9 mouse cellular contexts compared by ENCODE assay signal in the genomic region with DNA sequence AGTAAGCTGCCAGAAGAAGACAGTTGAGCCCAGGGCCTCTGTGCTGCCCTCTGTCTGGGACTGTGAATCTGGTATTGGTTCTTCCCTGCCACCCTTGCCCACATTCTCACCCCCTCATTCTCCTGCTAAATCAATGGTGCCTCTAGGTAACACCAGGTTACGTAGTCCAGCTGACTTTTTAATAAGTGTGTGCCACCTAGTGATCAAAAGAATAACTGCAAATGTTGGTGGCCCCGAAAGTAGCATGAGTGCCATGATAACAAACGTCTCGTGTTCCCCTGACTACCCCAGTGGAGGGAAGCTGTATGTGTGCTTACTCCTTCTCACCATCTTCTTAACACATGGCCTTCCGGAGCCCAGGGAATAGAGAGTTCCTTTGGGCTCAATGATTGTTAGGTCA.
A peak's percentile ranks its signal among the peaks of the same experiment; 100 is the strongest.
DNase-seq lines count a peak whose midpoint lies in the region; ATAC-seq lines count a peak whose summit lies in the region.
"Had no signal": no experiment of that assay in that cellular context is flagged by ENCODE, and none has a peak within 500 bp of the region (broad histone marks: within the 10 kb centered on the region; RNA-seq: fewer than 3 reads in every experiment).

No protein-coding gene starts in this region.

- no peak overlapping the region for H3K4me3 ChIP-seq in forebrain, embryonic 14.5 days (ENCODE audit: low read depth, low read length)
- no peak overlapping the region for H3K4me3 ChIP-seq in neural tube, embryonic 12.5 days
- H3K4me3 ChIP-seq: hindbrain, embryonic 15.5 days had no signal

- H3K27ac ChIP-seq in forebrain, embryonic 14.5 days (ENCODE audit: low read depth, low read length) = no peak overlapping the region
- H3K27ac ChIP-seq in neural tube, embryonic 12.5 days = no peak overlapping the region
- H3K27ac ChIP-seq: hindbrain, embryonic 15.5 days had no signal

- no peaks in the 10 kb centered on the region for H3K36me3 ChIP-seq in forebrain, embryonic 14.5 days (ENCODE audit: control insufficient read depth, insufficient read depth, low read length)
- no peaks in the 10 kb centered on the region for H3K36me3 ChIP-seq in neural tube, embryonic 12.5 days
- H3K36me3 ChIP-seq: hindbrain, embryonic 15.5 days had no signal

- H3K4me1 ChIP-seq in forebrain, embryonic 14.5 days (ENCODE audit: control insufficient read depth, insufficient read depth, low read length) = no peaks in the 10 kb centered on the region
- no peaks in the 10 kb centered on the region for H3K4me1 ChIP-seq in neural tube, embryonic 12.5 days
- H3K4me1 ChIP-seq: hindbrain, embryonic 15.5 days had no signal

- no peak for DNase-seq in frontal cortex, postnatal 10 days (ENCODE audit: low spot score in 2 of 2)
- DNase-seq in 3134 (ENCODE audit: extremely low read depth, insufficient read length, low spot score) (peak; percentile 32), WW6 (ENCODE audit: low read depth, low spot score) (peak; percentile 18)
- peak; percentile 65 for DNase-seq in forebrain, embryonic 14.5 days (ENCODE audit: low spot score)
- DNase-seq in layer of hippocampus, adult 9-11 months = peak; percentile 25

- no peak overlapping the region for H3K9ac ChIP-seq in forebrain, embryonic 14.5 days (ENCODE audit: low read length)
- H3K9ac ChIP-seq in neural tube, embryonic 12.5 days = no peak overlapping the region
- H3K9ac ChIP-seq: hindbrain, embryonic 15.5 days had no signal

- peak; percentile 85 for ATAC-seq in frontal cortex, adult (ENCODE audit: low TSS enrichment)
- ATAC-seq in forebrain, embryonic 14.5 days = peak; percentile 52
- peak; percentile 32; the same call in 1 of the 2 replicates for ATAC-seq in neural tube, embryonic 12.5 days (ENCODE audit: low FRiP score, low read depth)
- no peak for ATAC-seq in erythroblast, adult 5-6 weeks (replicated peaks; ENCODE audit: low FRiP score, poor library complexity, severe bottlenecking)

- H3K9me3 ChIP-seq in forebrain, embryonic 14.5 days (replicated peaks; ENCODE audit: control insufficient read depth, low read length) = no peaks in the 10 kb centered on the region
- H3K9me3 ChIP-seq in neural tube, embryonic 12.5 days = no peaks in the 10 kb centered on the region
- H3K9me3 ChIP-seq: hindbrain, embryonic 15.5 days had no signal

- no peaks in the 10 kb centered on the region for H3K27me3 ChIP-seq in forebrain, embryonic 14.5 days (replicated peaks; ENCODE audit: control insufficient read depth, insufficient read depth, low read length)
- no peaks in the 10 kb centered on the region for H3K27me3 ChIP-seq in neural tube, embryonic 12.5 days (replicated peaks)
- H3K27me3 ChIP-seq: hindbrain, embryonic 15.5 days had no signal

- H3K4me2 ChIP-seq in forebrain, embryonic 14.5 days (ENCODE audit: low read length) = no peak overlapping the region
- no peak overlapping the region for H3K4me2 ChIP-seq in neural tube, embryonic 12.5 days (replicated peaks)
- H3K4me2 ChIP-seq: hindbrain, embryonic 15.5 days had no signal

- WGBS in forebrain, embryonic 14.5 days = 33% methylated on average over 5 of the region's 5 CpGs
- 48% methylated on average over 5 of the region's 5 CpGs for WGBS in neural tube, embryonic 12.5 days

Comparison
In these comparisons a context has a peak if more than half of its experiments do, and no peak if none do; other contexts are left out.
1. DNase-seq: peak in 3134 (single experiment), WW6 (single experiment), forebrain, embryonic 14.5 days (single experiment) and layer of hippocampus, adult 9-11 months (single experiment); none in frontal cortex, postnatal 10 days (0 of 2).